Mouse (Mus musculus) thymus, adult 2 months (tissue): ENCODE results near the gene Eef1akmt3. TPM values are rescaled to one million over a fixed set of nuclear protein-coding genes. Genes with fewer than 3 reads are reported as not detected.

ENCODE experiments used
- DNase-seq: peaks from one replicate; pipeline ENCODE4 v3.0.0; 2021
- H3K27ac ChIP-seq: fragments of 200-500 bp; 2 replicates; pipeline ENCODE4 v1.5.1; 2012; ENCODE audit warnings: low read length, control low read depth; ENCODE audit not compliant: control insufficient read depth, insufficient read depth
- H3K27me3 ChIP-seq: fragments of 200-500 bp; 2 replicates; pipeline ENCODE4 v1.6.1; 2012; ENCODE audit warnings: mild to moderate bottlenecking, low read length, moderate library complexity, mixed read lengths; ENCODE audit not compliant: control insufficient read depth, insufficient read depth
- H3K36me3 ChIP-seq: fragments of 200-500 bp; 2 replicates; pipeline ENCODE4 v1.6.1; 2012; ENCODE audit warnings: mild to moderate bottlenecking, low read length, moderate library complexity; ENCODE audit not compliant: control insufficient read depth, insufficient read depth
- H3K4me1 ChIP-seq: fragments of 200-500 bp; replicated peaks from 2 replicates; pipeline ENCODE4 v1.6.1; 2012; ENCODE audit warnings: low read length; ENCODE audit not compliant: control insufficient read depth, insufficient read depth
- H3K4me3 ChIP-seq: fragments of 200-500 bp; 2 replicates; pipeline ENCODE4 v1.5.1; 2012; ENCODE audit warnings: mild to moderate bottlenecking, low read length, control low read depth, moderate library complexity; ENCODE audit not compliant: control insufficient read depth, insufficient read depth
- CTCF ChIP-seq: fragments of 200-500 bp; IDR thresholded peaks from 2 replicates; pipeline ENCODE4 v1.5.1; 2012; ENCODE audit warnings: mild to moderate bottlenecking, control low read depth, low read length, moderate library complexity, borderline replicate concordance; ENCODE audit not compliant: control insufficient read depth, poor library complexity, insufficient read depth; ENCODE audit errors: extremely low read depth
- POLR2A ChIP-seq: fragments of 200-500 bp; IDR thresholded peaks from 2 replicates; pipeline ENCODE4 v1.6.1; 2012; ENCODE audit warnings: mild to moderate bottlenecking, low read length, control low read depth, moderate library complexity; ENCODE audit not compliant: control insufficient read depth, poor library complexity, insufficient read depth; ENCODE audit errors: extremely low read depth
- WGBS: fragments of 180-500 bp; shearing (Covaris S2); methylation state at CpG from one replicate; pipeline ENCODE4 v1.1.7; 2018; 5-methylcytosine and 5-hydroxymethylcytosine counted together
- polyA plus RNA-seq: library from polyadenylated mRNA; depleted of rRNA; stranded (reverse); fragments of >200 nt; gene quantifications from 2 replicates; pipeline ENCODE4 v1.2.3, GENCODE M21; 2012

The Eef1akmt3 gene
- polyA plus RNA-seq, 1 experiment, result 0.13 TPM

DNA sequence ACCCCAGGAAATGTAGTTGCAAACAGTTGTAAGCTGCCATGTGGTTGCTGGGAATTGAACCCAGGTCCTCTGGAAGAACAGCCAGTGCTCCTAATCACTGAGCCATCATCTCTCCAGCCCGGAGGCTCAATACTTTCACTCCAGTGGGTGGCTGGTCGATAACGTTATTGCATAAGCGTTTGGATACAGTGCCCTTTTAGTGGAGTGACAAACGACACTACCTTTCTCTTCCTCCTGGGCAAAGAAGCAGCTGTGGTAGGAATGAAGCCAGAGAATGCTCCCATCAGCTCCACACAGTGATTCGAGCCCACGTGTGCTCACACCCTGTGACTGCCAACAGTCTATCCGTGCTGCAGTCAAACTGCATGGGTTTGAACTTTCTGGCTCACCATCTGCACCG, 29.9 kb upstream of the Eef1akmt3 start:
- no peak overlapping the region for H3K4me3 ChIP-seq
- TF ChIP-seq CTCF (no peak), POLR2A (no peak)

GRCm38 (mm10) chr10:127070190-127071121, 29.1 kb upstream of the Eef1akmt3 start, which contains the start of gene Tspan31:
Gene Tspan31 (minus strand): TSS chr10:127070264.
- H3K4me3 ChIP-seq, result peak within 1 kb of the TSS; percentile 44
- no peaks in the 10 kb centered on the region for H3K27me3 ChIP-seq
- H3K27ac ChIP-seq, result peak within 1 kb of the TSS; percentile 2; the same call in 1 of the 2 replicates
- WGBS, result 2% methylated on average over 36 of the region's 36 CpGs
- TF ChIP-seq CTCF, result no peak
- TF ChIP-seq POLR2A, result no peak
- peak; percentile 38 for DNase-seq
- peaks cover 17% of the 10 kb centered on the region for H3K4me1 ChIP-seq
- peaks cover 10% of the 10 kb centered on the region for H3K36me3 ChIP-seq

More for the DNA sequence above, 29.9 kb upstream of the Eef1akmt3 start:
- no peak for DNase-seq
- H3K27ac ChIP-seq, result no peak overlapping the region
- 81% methylated on average over 9 of the region's 9 CpGs for WGBS
- H3K4me1 ChIP-seq, result peaks cover 23% of the 10 kb centered on the region
- peaks cover 4% of the 10 kb centered on the region; the same call in 1 of the 2 replicates for H3K36me3 ChIP-seq
- no peaks in the 10 kb centered on the region for H3K27me3 ChIP-seq

GRCm38 (mm10) chr10:127069281-127070189, 28.2 kb upstream of the Eef1akmt3 start:
- TF ChIP-seq POLR2A, result no peak
- TF ChIP-seq CTCF, result no peak
- Histone ChIP-seq H3K27me3 (no peaks in the 10 kb centered on the region), H3K4me3 (peak overlapping the region; percentile 44), H3K27ac (peak overlapping the region; percentile 2; the same call in 1 of the 2 replicates), H3K36me3 (peaks cover 17% of the 10 kb centered on the region), H3K4me1 (peaks cover 23% of the 10 kb centered on the region)
- no peak for DNase-seq
- 10% methylated on average over 30 of the region's 30 CpGs for WGBS

DNA sequence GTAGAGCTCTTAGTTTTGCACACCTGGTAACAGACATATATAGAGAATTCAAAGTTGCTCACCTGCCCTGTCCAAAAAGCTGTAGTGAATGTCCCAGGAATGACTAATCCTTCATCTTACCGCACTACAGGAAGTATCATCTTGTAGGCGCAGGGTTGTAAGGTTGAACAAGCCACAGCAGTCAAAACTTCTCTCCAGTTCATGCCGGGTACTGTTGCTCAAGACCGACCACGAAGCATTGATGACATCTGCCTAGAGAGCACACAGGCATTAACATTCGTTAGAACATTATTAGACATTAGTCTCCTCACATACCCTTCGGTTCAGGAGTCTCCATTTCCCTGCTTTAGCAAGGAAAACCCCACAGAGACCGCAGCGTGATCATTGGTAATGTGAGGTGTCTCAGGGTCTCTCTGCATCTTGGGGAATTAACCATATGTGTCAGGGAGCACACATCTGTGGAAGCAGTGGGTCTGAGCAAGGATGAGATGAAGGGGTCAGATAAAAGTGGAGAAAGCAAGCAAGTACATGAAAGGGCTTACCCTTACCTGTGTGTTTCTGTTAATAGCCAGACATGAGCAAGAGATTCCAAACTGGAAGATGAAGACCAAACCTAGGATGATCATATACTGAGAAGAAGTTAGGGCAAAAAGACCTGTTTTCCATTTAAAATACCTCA, 27.2 kb upstream of the Eef1akmt3 start:
- no peak overlapping the region for H3K27ac ChIP-seq
- 60% methylated on average over 9 of the region's 9 CpGs for WGBS
- no peaks in the 10 kb centered on the region for H3K27me3 ChIP-seq
- TF ChIP-seq CTCF (no peak), POLR2A (no peak)
- peaks cover 17% of the 10 kb centered on the region for H3K36me3 ChIP-seq
- H3K4me1 ChIP-seq, result peaks cover 28% of the 10 kb centered on the region
- no peak for DNase-seq
- H3K4me3 ChIP-seq, result no peak overlapping the region

- no peak overlapping the region for H3K4me3 ChIP-seq
- 95% methylated on average over 14 of the region's 14 CpGs for WGBS
- no peak overlapping the region for H3K27ac ChIP-seq
These were observed 25.3 kb upstream of the Eef1akmt3 start for GRCm38 (mm10) chr10:127066519-127067018.

GRCm38 (mm10) chr10:127065981-127066380, 24.7 kb upstream of the Eef1akmt3 start:
- Histone ChIP-seq H3K4me3 (no peak overlapping the region), H3K36me3 (peaks cover 17% of the 10 kb centered on the region), H3K4me1 (peaks cover 31% of the 10 kb centered on the region), H3K27me3 (no peaks in the 10 kb centered on the region), H3K27ac (no peak overlapping the region)
- WGBS, result 96% methylated on average over 9 of the region's 9 CpGs
- DNase-seq, result no peak
- TF ChIP-seq POLR2A (no peak), CTCF (no peak)

More at GRCm38 (mm10) chr10:127066519-127067018, 25.3 kb upstream of the Eef1akmt3 start:
- Histone ChIP-seq H3K4me1 (peaks cover 31% of the 10 kb centered on the region), H3K27me3 (no peaks in the 10 kb centered on the region), H3K36me3 (peaks cover 17% of the 10 kb centered on the region)
- TF ChIP-seq CTCF (no peak), POLR2A (no peak)
- DNase-seq, result no peak
